Mouse (Mus musculus): ENCODE data around the gene Gm13277. TPM values are rescaled to one million over a fixed set of nuclear protein-coding genes. Genes with fewer than 3 reads are reported as not detected.
"Not testable (repeated sequence)": the region's sequence is repeated elsewhere in the genome, so short reads cannot be mapped to it uniquely, and the experiment has no call there.

The Gm13277 gene
- total RNA-seq, 1 experiment from 2014 or later, result not detected

GRCm38 (mm10) chr4:88780320-88780719 is 8.1 kb upstream of the Gm13277 start:
- not testable (repeated sequence) for ATAC-seq (replicated peaks; ENCODE audit: insufficient number of reproducible peaks, low FRiP score, low TSS enrichment, poor library complexity, severe bottlenecking)

GRCm38 (mm10) chr4:88781831-88782230 is 6.6 kb upstream of the Gm13277 start, which contains the start of gene Ifnz:
Ifnz (plus strand) TSS chr4:88782131.
- ATAC-seq (replicated peaks; ENCODE audit: insufficient number of reproducible peaks, low FRiP score, low TSS enrichment, poor library complexity, severe bottlenecking), result not testable (repeated sequence)

GRCm38 (mm10) chr4:88782335-88782734 is 6.1 kb upstream of the Gm13277 start:
- not testable (repeated sequence) for ATAC-seq (replicated peaks; ENCODE audit: insufficient number of reproducible peaks, low FRiP score, low TSS enrichment, poor library complexity, severe bottlenecking)

DNA sequence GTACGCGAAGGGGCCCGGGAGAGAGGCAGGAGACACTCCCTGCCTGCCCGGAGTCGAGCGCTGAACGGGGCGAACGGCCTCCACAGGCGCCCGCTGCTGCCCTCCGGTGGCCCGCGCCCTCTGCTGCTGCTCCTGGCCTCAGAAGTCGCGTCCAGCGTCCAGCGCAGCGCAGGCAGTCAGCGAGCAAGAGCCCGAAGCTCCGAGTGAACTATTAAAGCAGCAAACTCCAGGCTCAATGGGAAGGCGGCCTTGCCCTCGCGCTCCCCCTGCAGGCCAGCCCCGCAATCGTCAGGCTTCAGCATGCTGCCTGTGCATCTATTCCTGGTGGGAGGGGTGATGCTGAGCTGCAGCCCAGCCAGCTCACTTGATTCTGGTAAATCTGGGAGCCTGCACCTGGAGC is 3.0 kb upstream of the Gm13277 start, which contains the start of gene Gm13276:
TSS of gene Gm13276 (plus strand) at position 301 of the 400 bp plus-strand sequence.
- not testable (repeated sequence) for ATAC-seq (replicated peaks; ENCODE audit: insufficient number of reproducible peaks, low FRiP score, low TSS enrichment, poor library complexity, severe bottlenecking)

GRCm38 (mm10) chr4:88791250-88791649 is 2.8 kb downstream of the Gm13277 start, which contains the start of gene Gm13278:
Gm13278 (plus strand) TSS chr4:88791550.
- ATAC-seq (replicated peaks; ENCODE audit: insufficient number of reproducible peaks, low FRiP score, low TSS enrichment, poor library complexity, severe bottlenecking), result not testable (repeated sequence)

DNA sequence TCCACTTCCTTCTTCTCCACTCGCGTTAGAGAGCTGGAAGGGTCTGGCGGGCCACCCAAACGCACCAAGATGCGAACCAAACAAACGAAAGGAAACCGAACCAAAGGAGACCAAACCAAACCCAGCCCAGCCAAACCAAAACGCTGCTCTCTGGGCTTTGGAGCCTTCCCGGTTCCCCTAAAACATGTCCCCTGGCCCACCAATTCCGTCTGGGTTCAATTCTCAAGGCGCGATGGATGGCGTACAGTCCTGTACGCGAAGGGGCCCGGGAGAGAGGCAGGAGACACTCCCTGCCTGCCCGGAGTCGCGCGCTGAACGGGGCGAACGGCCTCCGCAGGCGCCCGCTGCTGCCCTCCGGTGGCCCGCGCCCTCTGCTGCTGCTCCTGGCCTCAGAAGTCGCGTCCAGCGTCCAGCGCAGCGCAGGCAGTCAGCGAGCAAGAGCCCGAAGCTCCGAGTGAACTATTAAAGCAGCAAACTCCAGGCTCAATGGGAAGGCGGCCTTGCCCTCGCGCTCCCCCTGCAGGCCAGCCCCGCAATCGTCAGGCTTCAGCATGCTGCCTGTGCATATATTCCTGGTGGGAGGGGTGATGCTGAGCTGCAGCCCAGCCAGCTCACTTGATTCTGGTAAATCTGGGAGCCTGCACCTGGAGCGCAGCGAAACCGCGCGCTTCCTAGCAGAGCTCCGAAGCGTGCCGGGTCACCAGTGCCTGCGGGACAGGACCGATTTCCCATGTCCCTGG is 5.7 kb downstream of the Gm13277 start, which contains the start of gene Gm13275:
TSS of gene Gm13275 (plus strand) at position 552 of the 740 bp plus-strand sequence.
- not testable (repeated sequence) for ATAC-seq (replicated peaks; ENCODE audit: insufficient number of reproducible peaks, low FRiP score, low TSS enrichment, poor library complexity, severe bottlenecking)

DNA sequence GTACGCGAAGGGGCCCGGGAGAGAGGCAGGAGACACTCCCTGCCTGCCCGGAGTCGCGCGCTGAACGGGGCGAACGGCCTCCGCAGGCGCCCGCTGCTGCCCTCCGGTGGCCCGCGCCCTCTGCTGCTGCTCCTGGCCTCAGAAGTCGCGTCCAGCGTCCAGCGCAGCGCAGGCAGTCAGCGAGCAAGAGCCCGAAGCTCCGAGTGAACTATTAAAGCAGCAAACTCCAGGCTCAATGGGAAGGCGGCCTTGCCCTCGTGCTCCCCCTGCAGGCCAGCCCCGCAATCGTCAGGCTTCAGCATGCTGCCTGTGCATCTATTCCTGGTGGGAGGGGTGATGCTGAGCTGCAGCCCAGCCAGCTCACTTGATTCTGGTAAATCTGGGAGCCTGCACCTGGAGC is 8.7 kb downstream of the Gm13277 start, which contains the start of gene Gm13279:
TSS of gene Gm13279 (plus strand) at position 301 of the 400 bp plus-strand sequence.
- ATAC-seq (replicated peaks; ENCODE audit: insufficient number of reproducible peaks, low FRiP score, low TSS enrichment, poor library complexity, severe bottlenecking), result not testable (repeated sequence)

DNA sequence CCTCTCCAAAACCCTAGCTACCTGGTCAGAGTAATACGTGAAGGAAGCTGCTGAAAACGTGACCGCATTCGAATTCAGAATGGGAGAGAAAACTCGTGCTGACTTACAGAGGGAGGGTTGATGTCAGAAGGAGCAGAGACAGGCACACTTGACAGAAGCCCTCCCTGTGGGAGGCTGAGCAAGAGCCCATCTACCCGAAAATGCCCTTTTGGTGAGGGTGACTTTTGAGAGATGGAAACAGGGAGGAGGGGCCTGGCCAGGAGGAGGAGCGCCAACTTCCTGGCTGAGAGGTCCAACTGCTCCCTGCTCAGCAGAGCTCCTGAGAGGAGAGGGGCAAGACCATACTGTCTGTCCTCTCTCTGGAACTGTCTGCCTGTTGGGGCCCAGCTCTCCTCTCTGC is 10.9 kb downstream of the Gm13277 start, which contains the start of gene Gm13285:
TSS of gene Gm13285 (plus strand) at position 301 of the 400 bp plus-strand sequence.
- ATAC-seq (replicated peaks; ENCODE audit: insufficient number of reproducible peaks, low FRiP score, low TSS enrichment, poor library complexity, severe bottlenecking), result not testable (repeated sequence)

- not testable (repeated sequence) for ATAC-seq (replicated peaks; ENCODE audit: insufficient number of reproducible peaks, low FRiP score, low TSS enrichment, poor library complexity, severe bottlenecking)
These were observed 14.5 kb downstream of the Gm13277 start, which contains the start of gene Gm13287 for GRCm38 (mm10) chr4:88802954-88803353. Gm13287 (plus strand) TSS chr4:88803254.

DNA sequence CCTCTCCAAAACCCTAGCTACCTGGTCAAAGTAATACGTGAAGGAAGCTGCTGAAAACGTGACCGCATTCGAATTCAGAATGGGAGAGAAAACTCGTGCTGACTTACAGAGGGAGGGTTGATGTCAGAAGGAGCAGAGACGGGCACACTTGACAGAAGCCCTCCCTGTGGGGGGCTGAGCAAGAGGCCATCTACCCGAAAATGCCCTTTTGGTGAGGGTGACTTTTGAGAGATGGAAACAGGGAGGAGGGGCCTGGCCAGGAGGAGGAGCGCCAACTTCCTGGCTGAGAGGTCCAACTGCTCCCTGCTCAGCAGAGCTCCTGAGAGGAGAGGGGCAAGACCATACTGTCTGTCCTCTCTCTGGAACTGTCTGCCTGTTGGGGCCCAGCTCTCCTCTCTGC is 16.8 kb downstream of the Gm13277 start, which contains the start of gene Gm13288:
TSS of gene Gm13288 (plus strand) at position 301 of the 400 bp plus-strand sequence.
- ATAC-seq (replicated peaks; ENCODE audit: insufficient number of reproducible peaks, low FRiP score, low TSS enrichment, poor library complexity, severe bottlenecking), result not testable (repeated sequence)

GRCm38 (mm10) chr4:88805761-88806160 is 17.3 kb downstream of the Gm13277 start:
- not testable (repeated sequence) for ATAC-seq (replicated peaks; ENCODE audit: insufficient number of reproducible peaks, low FRiP score, low TSS enrichment, poor library complexity, severe bottlenecking)

- ATAC-seq (replicated peaks; ENCODE audit: insufficient number of reproducible peaks, low FRiP score, low TSS enrichment, poor library complexity, severe bottlenecking), result no peak
These were observed 27.5 kb downstream of the Gm13277 start, which contains the start of gene Ifna7 for GRCm38 (mm10) chr4:88815928-88816327. Ifna7 (plus strand) TSS chr4:88816228.

- no peak for ATAC-seq (replicated peaks; ENCODE audit: insufficient number of reproducible peaks, low FRiP score, low TSS enrichment, poor library complexity, severe bottlenecking)
These were observed 31.2 kb downstream of the Gm13277 start, which contains the start of gene Ifna11 for GRCm38 (mm10) chr4:88819659-88820058. Ifna11 (plus strand) TSS chr4:88819959.

DNA sequence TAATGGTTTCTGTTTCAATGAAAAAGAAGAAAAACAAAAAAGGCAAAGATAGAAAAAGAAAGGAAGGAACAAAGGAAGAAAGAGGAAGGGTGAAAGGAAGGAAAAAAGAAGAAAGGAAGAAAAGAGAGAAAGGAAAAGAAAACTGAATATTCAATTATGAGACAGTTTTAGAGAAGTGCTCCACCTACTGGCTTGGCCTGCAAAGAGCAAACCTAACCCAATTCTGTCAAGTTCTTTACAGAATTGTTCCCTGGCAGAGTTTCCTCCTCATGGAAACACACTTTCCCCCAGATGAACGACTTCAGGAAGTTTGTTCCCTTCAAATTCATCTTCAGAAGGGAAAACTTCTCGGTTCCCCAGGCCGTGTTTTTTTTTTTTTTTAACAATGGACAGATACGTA is 34.6 kb downstream of the Gm13277 start:
- no peak for ATAC-seq (replicated peaks; ENCODE audit: insufficient number of reproducible peaks, low FRiP score, low TSS enrichment, poor library complexity, severe bottlenecking)

DNA sequence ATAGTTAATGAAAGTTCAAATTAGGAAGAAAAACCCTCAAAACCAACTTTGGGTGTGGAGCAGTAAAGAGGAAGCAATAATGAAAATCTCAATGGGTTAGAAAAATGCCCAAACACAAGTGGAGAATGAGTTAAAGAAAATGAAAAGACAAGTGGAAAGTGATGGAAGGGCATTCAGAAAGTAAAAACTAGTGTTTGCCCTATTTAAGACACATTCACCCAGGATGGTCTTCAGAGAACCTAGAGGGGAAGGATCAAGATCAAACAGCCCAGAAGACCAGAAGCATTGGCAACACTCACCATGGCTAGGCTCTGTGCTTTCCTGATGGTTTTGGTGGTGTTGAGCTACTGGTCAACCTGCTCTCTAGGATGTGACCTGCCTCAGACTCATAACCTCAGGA is 38.7 kb downstream of the Gm13277 start, which contains the start of gene Ifna6:
TSS of gene Ifna6 (plus strand) at position 301 of the 400 bp plus-strand sequence.
- not testable (repeated sequence) for ATAC-seq (replicated peaks; ENCODE audit: insufficient number of reproducible peaks, low FRiP score, low TSS enrichment, poor library complexity, severe bottlenecking)

DNA sequence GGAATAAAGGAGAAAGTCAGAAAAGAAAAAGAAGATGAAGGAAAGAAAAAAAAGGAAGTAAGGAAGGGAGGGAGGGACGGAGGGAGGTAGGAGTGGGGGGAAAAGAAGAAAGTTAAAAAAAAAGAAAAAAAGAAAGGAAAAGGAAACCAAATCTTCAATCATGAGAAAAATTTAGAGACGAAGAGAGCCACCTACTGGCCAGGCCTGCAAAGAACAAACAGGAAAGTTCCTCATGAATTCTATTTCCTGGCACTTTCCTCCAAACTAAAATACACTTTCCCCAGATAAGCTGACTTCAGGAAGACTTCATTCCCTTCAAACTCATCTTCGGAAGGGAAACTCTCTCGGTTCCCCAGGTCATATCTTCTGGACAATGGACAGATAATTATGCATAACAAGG is 42.1 kb downstream of the Gm13277 start:
- no peak for ATAC-seq (replicated peaks; ENCODE audit: insufficient number of reproducible peaks, low FRiP score, low TSS enrichment, poor library complexity, severe bottlenecking)

- ATAC-seq (replicated peaks; ENCODE audit: insufficient number of reproducible peaks, low FRiP score, low TSS enrichment, poor library complexity, severe bottlenecking), result not testable (repeated sequence)
These were observed 46.8 kb downstream of the Gm13277 start, which contains the start of gene Ifna5 for GRCm38 (mm10) chr4:88835225-88835624. Ifna5 (plus strand) TSS chr4:88835525.

Data from monocyte, adult 5-6 weeks (primary cell).